Mouse (Mus musculus): ENCODE results near the gene Hoxa6.

The Hoxa6 gene

DNA sequence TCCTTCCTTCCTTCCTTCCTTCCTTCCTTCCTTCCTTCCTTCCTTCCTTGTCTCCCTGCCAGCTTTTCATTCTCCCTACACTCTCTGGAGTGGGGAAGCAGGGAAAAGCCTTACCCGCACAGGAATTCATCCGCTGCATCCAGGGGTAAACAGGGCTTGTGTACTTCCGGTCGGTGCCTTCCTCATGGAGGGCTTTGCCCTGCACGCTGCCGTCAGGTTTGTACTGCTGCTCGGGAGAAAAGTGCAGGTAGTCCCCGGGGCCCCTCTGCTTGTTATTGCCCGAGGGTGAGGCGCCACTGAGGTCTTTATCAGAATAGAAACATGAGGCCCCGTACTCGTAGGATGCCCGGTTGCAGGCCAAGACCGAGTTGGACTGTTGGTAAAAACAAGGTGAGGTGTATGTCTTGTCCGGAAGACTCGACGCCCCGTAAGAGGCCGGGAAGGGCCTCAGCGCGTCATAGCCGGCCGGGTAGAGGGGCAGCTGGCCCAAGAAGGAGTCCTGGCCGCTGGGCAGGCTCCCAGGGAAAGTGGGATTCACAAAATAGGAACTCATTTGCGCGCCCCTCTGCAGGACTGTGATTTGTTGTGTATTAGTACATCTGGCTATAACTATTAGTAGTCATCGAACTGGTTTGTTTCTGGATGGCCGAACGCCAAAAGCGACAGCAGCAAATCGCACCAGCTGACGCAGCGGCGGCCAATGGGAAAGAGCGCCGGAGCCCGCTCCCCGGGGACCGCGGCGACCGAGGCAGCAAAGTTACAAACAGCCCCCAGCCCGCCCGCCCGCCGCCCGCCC, at the start of gene Hoxa6:
Gene Hoxa6, minus strand, starts transcription at position 651 of the 796 bp plus-strand sequence.
- peak; percentile 61 to 72 for DNase-seq (ENCODE audit: low spot score in 2 of 2)

DNA sequence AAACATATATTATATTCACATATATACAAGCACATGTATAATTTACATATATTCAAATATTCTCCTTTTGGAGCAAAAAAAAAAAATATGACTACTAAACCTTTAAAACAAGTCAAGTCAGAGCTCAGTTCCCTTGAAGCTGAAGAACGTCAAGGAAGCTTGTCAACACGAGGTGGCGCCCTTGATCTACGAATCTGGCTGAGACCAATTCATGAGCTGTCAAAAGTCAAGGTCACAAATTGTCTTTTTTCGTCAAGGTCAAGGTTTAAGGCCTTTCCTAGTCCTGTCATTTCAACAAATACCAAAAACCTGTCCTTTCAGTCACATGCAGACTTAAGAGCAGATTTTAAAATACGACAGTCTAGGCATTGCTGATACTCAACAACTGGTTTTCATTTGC, 48.4 kb upstream of the Hoxa6 start:
- peak; percentile 83 to 86 for DNase-seq (ENCODE audit: low spot score in 2 of 2)

DNA sequence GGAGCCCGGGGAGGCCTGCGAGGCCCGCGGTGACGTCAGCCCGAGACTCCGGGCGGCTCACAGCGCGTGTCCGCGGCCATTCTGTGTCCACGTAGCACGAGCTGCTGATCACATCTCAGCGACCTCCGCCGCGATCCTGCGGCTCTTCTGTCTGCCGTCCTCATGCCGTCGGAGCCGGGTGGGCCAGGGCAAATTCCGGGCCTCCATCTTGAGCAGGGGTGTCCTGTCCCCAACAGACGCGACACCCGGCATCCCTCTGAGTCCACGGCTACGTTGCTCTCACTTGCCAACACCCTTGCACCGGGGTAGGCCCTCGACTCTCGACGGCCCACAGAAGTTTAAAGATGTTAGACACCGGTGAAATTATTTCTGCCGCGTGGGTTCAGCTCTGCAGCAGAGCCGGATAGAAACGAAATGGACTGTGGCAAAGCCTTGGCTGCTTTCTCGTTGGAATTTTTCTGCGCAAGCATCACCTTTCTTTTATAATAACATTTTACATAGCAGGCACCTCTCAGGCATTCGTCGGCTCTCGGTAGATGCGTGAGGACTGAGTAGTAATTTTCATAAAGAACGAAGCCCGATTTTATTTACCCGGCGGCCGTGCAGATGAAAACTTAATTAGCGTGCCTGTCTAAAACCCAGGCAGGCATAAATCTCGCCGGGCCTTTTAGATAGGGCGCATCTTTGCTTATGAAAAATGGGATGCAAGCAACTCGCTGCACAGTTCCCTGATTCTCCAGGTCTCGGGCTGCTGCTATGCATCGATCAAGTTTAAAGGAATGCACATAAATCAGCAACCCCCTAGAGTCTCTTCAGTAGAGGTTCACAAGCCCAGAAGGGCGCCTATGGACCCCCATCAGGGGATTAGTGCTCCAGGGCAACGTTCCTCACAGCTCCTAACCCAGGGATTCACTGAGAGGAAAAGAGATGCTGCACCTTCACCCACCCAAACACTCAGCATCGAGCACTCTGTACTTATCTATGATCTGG, 45.3 kb upstream of the Hoxa6 start:
- DNase-seq (ENCODE audit: low spot score in 2 of 2) = peak in 1 of 2 experiments; percentile 49

DNA sequence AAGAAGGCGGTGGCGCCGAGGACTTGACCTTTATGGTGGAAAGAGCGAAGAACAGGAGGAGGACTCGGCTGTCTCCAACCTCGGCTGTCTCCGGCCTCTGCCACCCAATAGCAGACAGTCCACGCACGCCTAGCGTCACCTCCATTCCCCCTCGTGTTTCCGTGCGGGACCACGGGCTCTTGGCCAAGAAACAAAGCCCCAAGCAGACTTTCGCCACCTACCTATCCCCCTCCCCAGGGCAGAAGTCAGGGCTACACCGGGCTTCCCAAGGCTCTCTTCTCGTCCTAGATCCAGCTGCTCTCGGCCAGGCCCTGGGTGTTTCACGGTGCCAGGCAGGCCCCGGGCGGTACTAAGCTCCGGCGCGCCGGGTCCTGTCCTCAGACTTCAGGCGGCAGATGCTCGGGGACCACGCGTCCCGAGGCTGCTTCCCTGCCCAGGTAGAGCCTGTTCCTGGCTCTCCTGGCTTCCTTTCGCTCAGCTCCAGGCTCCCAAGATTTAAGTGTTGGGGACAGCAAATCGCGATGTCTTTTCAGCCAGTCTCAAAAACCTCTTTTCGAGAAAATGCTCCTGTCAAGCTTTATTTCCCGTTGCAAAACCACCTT, 44.4 kb upstream of the Hoxa6 start:
- DNase-seq (ENCODE audit: low spot score in 2 of 2) = peak in 1 of 2 experiments; percentile 67

DNA sequence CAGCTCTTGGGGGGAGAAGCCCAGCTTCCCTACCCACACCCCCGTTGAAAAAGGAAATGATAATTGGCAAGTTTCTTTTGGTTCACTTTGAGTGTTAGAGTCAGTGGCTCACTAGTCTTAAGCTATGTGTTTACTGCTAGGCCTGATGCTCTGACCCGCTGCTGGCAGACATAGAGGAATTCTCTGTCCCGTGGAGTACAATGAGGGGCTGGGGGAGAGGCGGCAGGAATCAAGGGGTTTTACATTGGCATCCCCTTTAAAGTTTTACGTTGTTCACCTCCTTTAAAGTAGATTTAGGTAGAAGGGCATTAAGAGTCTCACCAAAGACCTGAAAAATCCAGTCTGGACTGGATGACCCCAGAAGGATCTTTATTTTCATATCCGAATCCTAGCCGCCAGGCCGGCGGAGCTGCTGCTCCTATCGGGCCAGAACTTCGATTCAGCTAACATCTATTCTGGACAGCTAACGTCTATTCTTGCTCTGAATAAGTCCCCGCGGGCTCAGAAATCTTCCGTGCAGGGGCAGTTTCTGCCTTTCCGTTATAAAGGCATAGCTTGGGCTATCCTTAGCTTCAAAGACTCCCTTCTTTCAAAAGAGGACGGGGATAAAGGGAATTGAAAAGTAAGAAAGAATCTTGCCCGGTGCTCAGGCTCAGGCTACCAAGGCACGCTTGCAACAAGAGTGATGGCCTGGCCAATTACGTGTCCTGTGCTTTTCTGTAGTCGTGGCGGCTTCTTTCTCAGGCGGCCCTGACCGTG, 43.7 kb upstream of the Hoxa6 start:
- peak in 1 of 2 experiments; percentile 41 for DNase-seq (ENCODE audit: low spot score in 2 of 2)

- DNase-seq (ENCODE audit: low spot score in 2 of 2) = peak in 1 of 2 experiments; percentile 34
These were observed 42.8 kb upstream of the Hoxa6 start for GRCm38 (mm10) chr6:52251177-52251879.

- DNase-seq (ENCODE audit: low spot score in 2 of 2) = peak in 1 of 2 experiments; percentile 26
These were observed 41.3 kb upstream of the Hoxa6 start for GRCm38 (mm10) chr6:52249826-52250225.

GRCm38 (mm10) chr6:52249415-52249738, 40.9 kb upstream of the Hoxa6 start:
- DNase-seq (ENCODE audit: low spot score in 2 of 2) = peak in 1 of 2 experiments; percentile 43

DNA sequence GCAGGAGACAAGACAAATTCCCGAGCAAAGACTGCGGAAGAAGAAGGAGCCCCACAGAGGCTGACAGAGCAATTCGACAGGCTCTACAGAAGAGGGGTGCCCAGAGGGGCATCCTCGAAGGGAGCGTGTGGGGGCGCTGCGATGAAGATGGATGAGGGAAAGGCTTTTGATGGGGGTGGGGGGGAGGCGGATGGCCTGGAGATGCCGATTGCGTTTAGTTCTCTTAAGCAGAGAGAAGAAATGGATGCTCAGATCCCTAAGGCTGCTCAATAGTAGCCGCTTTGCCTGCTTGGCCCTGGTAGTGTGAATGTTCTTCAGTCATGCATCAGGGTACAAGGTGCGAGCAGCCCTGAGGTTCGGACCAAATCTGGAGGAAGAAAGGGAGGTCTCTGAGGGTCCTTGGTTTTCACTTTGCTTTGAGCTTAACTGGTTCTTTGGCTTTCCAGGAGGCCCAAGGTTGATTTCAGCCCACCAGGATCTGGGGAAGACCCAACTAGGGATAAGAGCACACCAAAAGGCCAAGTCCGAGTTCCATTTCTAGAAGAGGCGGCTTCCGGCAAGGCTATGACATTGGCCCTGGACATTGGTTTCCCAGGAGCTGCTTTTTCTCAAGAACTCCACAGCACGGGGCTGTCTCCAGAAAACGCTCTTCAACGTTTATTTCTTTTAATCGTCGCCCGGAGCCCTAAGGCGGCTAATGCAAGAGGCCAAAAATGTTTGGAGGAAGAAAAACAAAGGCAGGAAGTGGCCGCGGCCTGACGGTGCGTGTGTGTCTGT, 40.3 kb upstream of the Hoxa6 start:
- no peak for DNase-seq (ENCODE audit: low spot score in 2 of 2)

GRCm38 (mm10) chr6:52247766-52248637, 39.5 kb upstream of the Hoxa6 start:
- DNase-seq (ENCODE audit: low spot score in 2 of 2) = peak in 1 of 2 experiments; percentile 58

DNA sequence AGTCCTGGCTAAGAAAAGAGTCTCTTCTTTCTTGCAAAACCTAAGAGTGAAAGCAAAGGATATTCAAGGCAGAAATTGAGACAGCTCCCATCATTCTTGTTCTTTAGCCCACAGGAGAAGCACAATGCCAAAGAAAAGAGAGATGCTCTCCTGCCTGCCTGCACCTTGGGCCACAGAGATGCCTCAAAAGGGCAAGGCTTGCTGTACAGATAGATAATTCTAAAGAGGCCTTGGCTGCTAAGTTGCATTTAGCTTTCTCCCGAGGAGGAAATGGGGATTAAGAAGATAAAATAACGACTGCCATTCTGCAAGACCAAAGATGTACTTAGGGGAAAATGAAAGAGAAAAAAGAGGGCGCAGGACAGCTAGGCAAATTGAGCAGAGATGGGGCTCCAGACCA, 38.4 kb upstream of the Hoxa6 start:
- peak in 1 of 2 experiments; percentile 35 for DNase-seq (ENCODE audit: low spot score in 2 of 2)

- peak in 1 of 2 experiments; percentile 55 for DNase-seq (ENCODE audit: low spot score in 2 of 2)
These were observed 37.9 kb upstream of the Hoxa6 start for GRCm38 (mm10) chr6:52246403-52246803.

GRCm38 (mm10) chr6:52245757-52246142, 37.2 kb upstream of the Hoxa6 start, which contains the start of gene Hoxa11:
TSS of gene Hoxa11 (minus strand) at chr6:52245810.
- peak in 1 of 2 experiments; percentile 72 for DNase-seq (ENCODE audit: low spot score in 2 of 2)

DNA sequence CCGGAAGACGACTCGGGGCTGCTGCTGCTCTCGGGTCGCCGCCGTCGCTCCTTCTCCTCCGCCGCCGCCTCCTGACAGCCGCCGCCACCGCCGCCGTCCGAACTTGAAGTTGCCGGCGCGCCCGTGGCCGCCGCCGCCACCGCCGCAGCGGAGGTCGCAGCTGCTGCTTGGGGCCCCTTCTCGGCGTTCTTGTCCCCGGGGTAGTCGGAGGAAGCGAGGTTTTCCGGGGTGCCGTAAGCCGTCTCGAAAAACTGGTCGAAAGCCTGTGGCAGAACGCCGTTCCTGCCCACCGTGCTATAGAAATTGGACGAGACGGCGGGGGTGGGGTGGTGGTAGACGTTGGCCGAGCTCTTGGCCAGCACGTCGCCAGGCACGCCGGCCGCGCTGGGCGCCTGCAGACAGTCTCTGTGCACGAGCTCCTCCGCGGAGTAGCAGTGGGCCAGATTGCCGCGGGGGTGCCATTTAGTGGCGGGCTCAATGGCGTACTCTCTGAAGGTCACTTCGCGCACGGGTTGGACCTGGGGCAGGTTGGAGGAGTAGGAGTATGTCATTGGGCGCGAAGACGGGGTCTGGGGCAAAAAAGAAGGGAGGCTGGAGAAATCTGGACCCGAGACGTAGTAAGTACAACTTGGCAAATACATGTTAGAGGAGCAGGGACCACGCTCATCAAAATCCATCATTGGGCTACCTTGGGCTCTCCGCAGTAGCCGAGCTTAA, 36.7 kb upstream of the Hoxa6 start:
- peak in 1 of 2 experiments; percentile 48 for DNase-seq (ENCODE audit: low spot score in 2 of 2)

DNA sequence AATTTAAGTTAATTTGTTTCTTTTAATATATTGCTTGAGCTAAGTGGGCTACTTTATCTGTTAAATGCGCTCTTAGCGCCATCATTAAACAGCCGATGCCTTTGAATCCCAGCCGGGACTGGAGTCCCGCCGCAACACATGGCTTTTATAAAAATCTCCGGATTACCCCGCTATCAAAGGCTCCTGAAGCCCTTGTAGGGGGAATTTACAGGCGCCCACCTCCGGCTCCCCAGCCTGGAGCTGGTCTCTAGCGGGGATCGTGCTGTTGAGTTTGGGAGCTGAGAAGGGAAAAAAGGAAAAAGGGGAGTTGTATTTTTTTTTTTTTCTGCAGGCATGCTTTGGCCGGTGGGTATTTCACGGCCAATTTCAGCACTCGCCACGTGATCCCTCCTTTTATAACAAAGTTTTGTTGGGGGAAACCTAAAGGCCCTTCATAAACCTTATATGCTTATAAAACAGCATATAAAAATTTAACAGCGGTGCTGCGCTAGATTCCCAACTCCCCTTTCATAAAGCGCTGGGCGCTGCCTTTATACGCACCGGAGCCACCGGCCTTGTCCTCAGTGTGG, 36.0 kb upstream of the Hoxa6 start:
- peak in 1 of 2 experiments; percentile 8 for DNase-seq (ENCODE audit: low spot score in 2 of 2)

GRCm38 (mm10) chr6:52243681-52244121, 35.2 kb upstream of the Hoxa6 start:
- DNase-seq (ENCODE audit: low spot score in 2 of 2) = peak in 1 of 2 experiments; percentile 52

- peak in 1 of 2 experiments; percentile 5 for DNase-seq (ENCODE audit: low spot score in 2 of 2)
These were observed 34.3 kb upstream of the Hoxa6 start for GRCm38 (mm10) chr6:52242801-52243332.

All from urinary bladder, postnatal 36 days (tissue).